Mouse (Mus musculus) stomach, embryonic 16.5 days (tissue): ENCODE results near the gene Il6ra. TPM values are rescaled to one million over a fixed set of nuclear protein-coding genes. Genes with fewer than 3 reads are reported as not detected.

ENCODE experiments used
- ATAC-seq: fragments of 200-750 bp; cut with Nextera tagmentation; 2 replicates; pipeline ENCODE4 v1.8.0; 2017; ENCODE audit warnings: moderate number of reproducible peaks, moderate TSS enrichment; ENCODE audit not compliant: insufficient read depth, low FRiP score
- H3K27ac ChIP-seq: fragments of 300-500 bp; sonication (generic); 2 replicates; pipeline ENCODE4 v1.5.1; 2014; ENCODE audit warnings: low read length
- H3K27me3 ChIP-seq: fragments of 300-500 bp; sonication (generic); 2 replicates; pipeline ENCODE4 v1.6.1; 2014; ENCODE audit warnings: low read length, control low read depth, mixed read lengths; ENCODE audit not compliant: control insufficient read depth, insufficient read depth
- H3K36me3 ChIP-seq: fragments of 300-500 bp; sonication (generic); 2 replicates; pipeline ENCODE4 v1.6.1; 2014; ENCODE audit warnings: low read length; ENCODE audit not compliant: control insufficient read depth, insufficient read depth
- H3K4me1 ChIP-seq: fragments of 300-500 bp; sonication (generic); 2 replicates; pipeline ENCODE4 v1.6.1; 2014; ENCODE audit warnings: low read length, control low read depth, mixed read lengths; ENCODE audit not compliant: control insufficient read depth, insufficient read depth
- H3K4me2 ChIP-seq: fragments of 300-500 bp; sonication (generic); 2 replicates; pipeline ENCODE4 v1.6.1; 2014; ENCODE audit warnings: low read depth, low read length, mixed read lengths
- H3K4me3 ChIP-seq: fragments of 300-500 bp; sonication (generic); replicated peaks from 2 replicates; pipeline ENCODE4 v1.5.1; 2014; ENCODE audit warnings: mild to moderate bottlenecking, low read length
- H3K9ac ChIP-seq: fragments of 300-500 bp; sonication (generic); 2 replicates; pipeline ENCODE4 v1.6.1; 2014; ENCODE audit warnings: low read length
- H3K9me3 ChIP-seq: fragments of 300-500 bp; sonication (generic); replicated peaks from 2 replicates; pipeline ENCODE4 v1.6.1; 2016; ENCODE audit warnings: low read length, control low read depth; ENCODE audit not compliant: control insufficient read depth
- WGBS: fragments of 180-500 bp; shearing (Covaris S2); extraction: QIAGEN DNeasy Blood & Tissue Kit; methylation state at CpG from one replicate; pipeline ENCODE4 v1.1.7; 2014; 5-methylcytosine and 5-hydroxymethylcytosine counted together
- polyA plus RNA-seq: library from polyadenylated mRNA; unstranded; fragments of >200 nt; fragmentation: Nextera tagmentation; extraction: Ambion mirVana; gene quantifications from 2 replicates; pipeline ENCODE4 v1.2.1, GENCODE M21; 2015

The Il6ra gene
- polyA plus RNA-seq, 1 experiment from 2014 or later, result 3.2 TPM

DNA sequence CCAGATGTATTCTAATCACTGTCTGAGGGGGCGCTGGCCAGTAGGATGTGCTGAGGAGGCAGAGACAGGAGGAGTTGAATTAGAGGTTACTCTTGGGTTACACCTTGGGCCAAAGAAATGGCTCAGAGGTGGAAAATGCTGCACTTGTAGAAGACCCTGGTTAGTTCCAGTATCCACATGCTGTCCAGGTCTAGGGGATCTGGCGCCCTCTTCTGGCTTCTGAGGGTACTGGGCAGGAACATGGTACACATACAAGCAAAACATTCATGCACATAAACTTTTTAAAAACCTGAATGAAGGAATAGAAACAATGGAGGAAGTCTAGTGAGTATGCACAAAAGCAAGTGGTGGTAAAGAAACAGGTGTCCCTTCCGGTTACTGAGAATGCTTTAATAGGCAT, 55.6 kb downstream of the Il6ra start:
- Histone ChIP-seq H3K4me2 (no peak overlapping the region), H3K27ac (no peak overlapping the region), H3K4me1 (peaks cover 12% of the 10 kb centered on the region), H3K9me3 (no peaks in the 10 kb centered on the region), H3K9ac (no peak overlapping the region), H3K27me3 (no peaks in the 10 kb centered on the region; the same call in 1 of the 2 replicates), H3K4me3 (no peak overlapping the region), H3K36me3 (no peaks in the 10 kb centered on the region)
- WGBS, result 77% methylated on average over 3 of the region's 3 CpGs
- ATAC-seq, result no peak

- 0 out of 2 replicates have a peak, but pooled peaks have one; percentile 40 for ATAC-seq
- Histone ChIP-seq H3K4me2 (no peak overlapping the region), H3K4me3 (no peak overlapping the region), H3K27ac (peak overlapping the region; percentile 40; the same call in 1 of the 2 replicates), H3K36me3 (no peaks in the 10 kb centered on the region), H3K27me3 (no peaks in the 10 kb centered on the region), H3K4me1 (no peaks in the 10 kb centered on the region), H3K9me3 (no peaks in the 10 kb centered on the region), H3K9ac (no peak overlapping the region)
- 75% methylated on average over 5 of the region's 5 CpGs for WGBS
Observed at GRCm38 (mm10) chr3:89853752-89854151, 59.2 kb downstream of the Il6ra start.

DNA sequence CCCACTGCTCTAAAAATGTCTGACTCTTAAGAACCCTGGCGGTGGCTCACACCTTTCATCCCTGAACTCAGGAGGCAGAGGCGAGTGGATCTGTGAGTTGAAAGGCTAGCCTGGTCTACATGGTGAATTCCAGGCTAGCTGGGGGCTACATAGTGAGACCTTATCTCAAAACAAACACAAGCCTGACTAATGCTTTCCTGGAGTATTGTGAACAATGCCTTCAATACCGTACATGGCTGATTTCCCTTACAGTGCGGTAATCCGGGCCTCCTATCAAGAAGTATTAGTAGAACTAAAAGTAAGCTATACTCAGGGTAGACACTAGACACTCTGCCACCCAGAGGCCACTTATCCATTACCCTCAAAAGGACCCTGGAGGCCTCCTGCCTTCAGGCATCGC, 64.9 kb downstream of the Il6ra start:
- ATAC-seq, result no peak
- H3K9ac ChIP-seq, result no peak overlapping the region

GRCm38 (mm10) chr3:89847596-89847995, 65.4 kb downstream of the Il6ra start:
- H3K4me1 ChIP-seq, result peaks cover 4% of the 10 kb centered on the region; the same call in 1 of the 2 replicates
- peak overlapping the region; percentile 49; the same call in 1 of the 2 replicates for H3K27ac ChIP-seq
- no peaks in the 10 kb centered on the region for H3K9me3 ChIP-seq
- no peaks in the 10 kb centered on the region for H3K36me3 ChIP-seq
- no peak overlapping the region for H3K9ac ChIP-seq
- ATAC-seq, result no peak; the same call in 1 of the 2 replicates
- whole genome bisulfite sequencing, result 61% methylated on average over 6 of the region's 6 CpGs
- H3K4me2 ChIP-seq, result no peak overlapping the region
- H3K4me3 ChIP-seq, result no peak overlapping the region
- no peaks in the 10 kb centered on the region for H3K27me3 ChIP-seq

More for the DNA sequence above, 64.9 kb downstream of the Il6ra start:
- no peak overlapping the region for H3K4me2 ChIP-seq
- no peaks in the 10 kb centered on the region for H3K36me3 ChIP-seq
- no peaks in the 10 kb centered on the region for H3K27me3 ChIP-seq
- H3K9me3 ChIP-seq, result no peaks in the 10 kb centered on the region
- 77% methylated on average over 6 of the region's 6 CpGs for WGBS
- peak overlapping the region; percentile 49; the same call in 1 of the 2 replicates for H3K27ac ChIP-seq
- no peak overlapping the region for H3K4me3 ChIP-seq
- H3K4me1 ChIP-seq, result peaks cover 1% of the 10 kb centered on the region; the same call in 1 of the 2 replicates

DNA sequence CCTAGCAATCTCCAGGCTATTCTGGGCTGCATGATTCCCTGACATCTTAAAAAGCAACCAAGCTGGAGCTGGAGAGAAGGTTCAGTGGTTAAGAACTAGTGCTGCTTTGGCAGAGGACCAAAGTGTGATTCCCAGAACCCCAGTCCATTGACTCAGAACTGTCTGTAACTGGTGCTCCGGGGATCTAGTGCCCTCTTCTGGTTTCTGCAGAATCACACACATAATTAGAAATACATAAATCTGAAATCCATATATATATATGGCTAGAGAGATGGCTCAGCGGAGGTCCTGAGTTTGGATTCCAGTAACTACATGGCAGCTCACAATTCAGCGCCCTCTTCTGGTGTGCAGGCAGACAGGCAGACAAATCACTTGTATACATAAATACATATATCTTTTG, 65.9 kb downstream of the Il6ra start:
- WGBS, result 79% methylated on average over 3 of the region's 3 CpGs
- H3K4me2 ChIP-seq, result no peak overlapping the region
- H3K4me3 ChIP-seq, result no peak overlapping the region
- H3K4me1 ChIP-seq, result peaks cover 4% of the 10 kb centered on the region; the same call in 1 of the 2 replicates
- ATAC-seq, result no peak
- no peaks in the 10 kb centered on the region for H3K27me3 ChIP-seq
- no peak overlapping the region for H3K9ac ChIP-seq
- no peaks in the 10 kb centered on the region for H3K36me3 ChIP-seq
- no peaks in the 10 kb centered on the region for H3K9me3 ChIP-seq
- no peak overlapping the region for H3K27ac ChIP-seq

DNA sequence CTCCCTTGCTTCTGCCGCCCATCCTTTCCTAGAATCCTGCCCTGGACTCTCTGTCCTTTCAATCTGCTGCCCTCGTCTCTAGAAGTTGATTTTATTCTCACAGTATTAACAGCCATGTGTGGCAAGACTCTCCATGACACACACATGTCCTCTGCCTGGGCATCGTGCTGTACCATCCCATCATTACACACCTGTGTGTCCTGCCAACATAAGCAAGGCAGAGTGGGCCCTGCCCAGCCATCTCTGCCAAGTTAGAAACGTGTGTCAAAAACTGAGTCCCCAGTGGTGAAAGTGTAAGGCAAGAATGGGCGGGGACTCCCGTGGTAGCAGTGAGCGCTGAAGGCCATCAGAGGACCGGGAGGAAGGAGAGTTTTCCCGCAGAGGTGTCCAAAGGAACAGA, 67.2 kb downstream of the Il6ra start:
- Histone ChIP-seq H3K4me1 (peaks cover 4% of the 10 kb centered on the region; the same call in 1 of the 2 replicates), H3K27ac (no peak overlapping the region)
- no peak for ATAC-seq

DNA sequence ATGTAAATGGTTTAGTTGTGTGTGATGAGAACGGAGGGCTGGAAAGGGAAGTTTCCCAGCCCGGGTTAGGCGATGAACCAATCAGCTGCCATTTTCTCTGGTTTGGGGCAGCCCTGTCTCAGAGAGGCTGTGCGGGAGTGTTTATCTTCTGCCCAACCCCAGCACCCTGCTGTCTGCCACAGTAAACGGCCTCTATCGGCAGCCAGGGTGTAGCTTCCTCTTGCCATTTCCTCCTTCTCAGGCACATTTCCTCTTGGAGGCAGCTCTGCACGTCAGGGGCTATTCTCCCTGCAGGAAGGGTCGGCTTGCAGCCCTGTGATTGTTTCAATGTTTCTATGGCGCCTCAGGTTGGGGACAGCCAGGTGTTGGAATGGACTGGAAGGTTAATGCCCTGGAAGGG, 69.8 kb downstream of the Il6ra start:
- Histone ChIP-seq H3K4me3 (no peak overlapping the region), H3K27ac (no peak overlapping the region; the same call in 1 of the 2 replicates), H3K9me3 (no peaks in the 10 kb centered on the region), H3K27me3 (no peaks in the 10 kb centered on the region), H3K4me2 (no peak overlapping the region), H3K4me1 (peaks cover 4% of the 10 kb centered on the region; the same call in 1 of the 2 replicates), H3K9ac (no peak overlapping the region), H3K36me3 (no peaks in the 10 kb centered on the region)
- ATAC-seq, result peak; percentile 47; the same call in 1 of the 2 replicates
- 43% methylated on average over 9 of the region's 9 CpGs for WGBS

More for the DNA sequence above, 67.2 kb downstream of the Il6ra start:
- Histone ChIP-seq H3K9me3 (no peaks in the 10 kb centered on the region), H3K4me2 (no peak overlapping the region), H3K4me3 (no peak overlapping the region), H3K9ac (no peak overlapping the region), H3K36me3 (no peaks in the 10 kb centered on the region), H3K27me3 (no peaks in the 10 kb centered on the region)
- WGBS, result 75% methylated on average over 9 of the region's 9 CpGs

DNA sequence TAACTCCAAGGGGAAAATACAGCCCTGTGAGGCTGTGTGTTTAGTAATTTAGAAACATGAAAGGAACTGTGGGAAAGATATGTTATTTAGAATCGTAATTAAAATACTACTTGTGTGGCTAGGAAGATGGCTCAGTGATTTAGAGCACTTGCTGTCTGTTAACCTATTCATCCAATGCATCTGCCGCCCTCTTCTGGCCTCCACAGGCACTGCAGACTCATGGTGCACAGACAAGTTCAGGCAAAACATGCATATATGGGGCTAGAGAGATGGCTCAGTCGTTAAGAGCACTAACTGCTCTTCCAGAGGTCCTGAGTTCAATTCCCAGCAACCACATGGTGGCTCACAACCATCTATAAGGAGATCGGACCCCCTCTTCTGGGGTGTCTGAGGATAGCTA, 70.7 kb downstream of the Il6ra start:
- no peaks in the 10 kb centered on the region for H3K27me3 ChIP-seq
- WGBS, result 78% methylated on average over 4 of the region's 4 CpGs
- peaks cover 4% of the 10 kb centered on the region; the same call in 1 of the 2 replicates for H3K4me1 ChIP-seq
- H3K4me2 ChIP-seq, result no peak overlapping the region
- H3K36me3 ChIP-seq, result no peaks in the 10 kb centered on the region
- H3K27ac ChIP-seq, result no peak overlapping the region
- no peaks in the 10 kb centered on the region for H3K9me3 ChIP-seq
- no peak overlapping the region for H3K9ac ChIP-seq
- no peak overlapping the region for H3K4me3 ChIP-seq
- no peak for ATAC-seq

DNA sequence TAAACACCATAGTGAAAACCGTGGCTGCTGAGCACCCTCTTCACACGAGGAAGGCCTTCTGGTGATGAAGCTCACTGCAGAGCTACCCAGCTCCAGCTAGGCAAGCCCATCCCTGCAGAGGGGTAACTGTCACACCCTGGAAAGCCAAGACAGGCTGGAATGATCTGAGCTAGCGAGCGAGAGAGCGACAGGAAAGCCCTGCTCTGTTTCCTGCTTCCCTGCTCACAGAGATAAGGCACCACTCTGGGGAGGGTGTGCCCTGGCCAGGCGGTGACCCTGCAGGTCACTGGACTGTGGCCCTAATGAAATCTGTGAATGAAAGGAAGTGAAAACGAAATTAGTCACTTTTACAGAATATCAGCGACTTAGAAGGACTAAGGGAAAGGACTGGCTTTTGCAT, 77.6 kb downstream of the Il6ra start:
- Histone ChIP-seq H3K9ac (no peak overlapping the region), H3K4me3 (no peak overlapping the region), H3K9me3 (no peaks in the 10 kb centered on the region), H3K27ac (no peak overlapping the region), H3K4me2 (no peak overlapping the region), H3K27me3 (peaks cover 31% of the 10 kb centered on the region), H3K4me1 (no peaks in the 10 kb centered on the region), H3K36me3 (no peaks in the 10 kb centered on the region)
- WGBS, result 31% methylated on average over 8 of the region's 8 CpGs
- peak; percentile 62; the same call in 1 of the 2 replicates for ATAC-seq
